Mouse (Mus musculus): Measurements from ENCODE around the gene Rcsd1. TPM values are rescaled to one million over a fixed set of nuclear protein-coding genes. Genes with fewer than 3 reads are reported as not detected.
A peak's percentile ranks its signal among the peaks of the same experiment; 100 is the strongest.

Gene Rcsd1
- polyA plus RNA-seq, 1 experiment from 2014 or later = 10.7 TPM

GRCm38 (mm10) chr1:165635055-165635897, 74.3 kb downstream of the Rcsd1 start:
- Histone ChIP-seq H3K27ac (peak overlapping the region; percentile 75), H3K4me2 (peak overlapping the region; percentile 100), H3K9me3 (replicated peaks) (no peaks in the 10 kb centered on the region), H3K4me1 (peaks cover 64% of the 10 kb centered on the region), H3K9ac (peak overlapping the region; percentile 64), H3K4me3 (peak overlapping the region; percentile 83), H3K27me3 (replicated peaks) (peaks cover 10% of the 10 kb centered on the region; the same call in 1 of the 2 replicates), H3K36me3 (no peaks in the 10 kb centered on the region)
- no peak for ATAC-seq
- 34% methylated on average over 17 of the region's 17 CpGs for WGBS (ENCODE audit: insufficient replicate concordance)

- Histone ChIP-seq H3K9ac (peak within 1 kb of the TSS; percentile 80), H3K4me1 (peaks cover 65% of the 10 kb centered on the region), H3K36me3 (no peaks in the 10 kb centered on the region), H3K4me2 (peak within 1 kb of the TSS; percentile 100), H3K27me3 (replicated peaks) (peaks cover 10% of the 10 kb centered on the region; the same call in 1 of the 2 replicates), H3K4me3 (peak within 1 kb of the TSS; percentile 83), H3K27ac (peak within 1 kb of the TSS; percentile 77), H3K9me3 (replicated peaks) (no peaks in the 10 kb centered on the region)
- WGBS (ENCODE audit: insufficient replicate concordance) = under 1% methylated on average over 70 of the region's 73 CpGs
- ATAC-seq = peak; percentile 99
Measured at GRCm38 (mm10) chr1:165634151-165634884, 75.2 kb downstream of the Rcsd1 start, which contains the start of gene Mpzl1. Gene Mpzl1 (minus strand): TSS chr1:165634538.

GRCm38 (mm10) chr1:165633345-165633744, 76.2 kb downstream of the Rcsd1 start:
- H3K4me3 ChIP-seq = peak overlapping the region; percentile 83
- H3K9ac ChIP-seq = peak overlapping the region; percentile 80; the same call in 1 of the 2 replicates
- no peak overlapping the region for H3K27ac ChIP-seq
- H3K4me1 ChIP-seq = peaks cover 72% of the 10 kb centered on the region
- no peaks in the 10 kb centered on the region for H3K36me3 ChIP-seq
- peaks cover 10% of the 10 kb centered on the region; the same call in 1 of the 2 replicates for H3K27me3 ChIP-seq (replicated peaks)
- WGBS (ENCODE audit: insufficient replicate concordance) = 23% methylated on average over 12 of the region's 12 CpGs
- H3K9me3 ChIP-seq (replicated peaks) = no peaks in the 10 kb centered on the region
- H3K4me2 ChIP-seq = peak overlapping the region; percentile 100
- no peak for ATAC-seq

- ATAC-seq = no peak
- no peak overlapping the region for H3K27ac ChIP-seq
- 69% methylated on average over 8 of the region's 8 CpGs for WGBS (ENCODE audit: insufficient replicate concordance)
Measured at GRCm38 (mm10) chr1:165631136-165631535, 78.4 kb downstream of the Rcsd1 start.

GRCm38 (mm10) chr1:165629975-165630374, 79.6 kb downstream of the Rcsd1 start:
- peaks cover 10% of the 10 kb centered on the region; the same call in 1 of the 2 replicates for H3K27me3 ChIP-seq (replicated peaks)
- peaks cover 80% of the 10 kb centered on the region for H3K4me1 ChIP-seq
- H3K9me3 ChIP-seq (replicated peaks) = no peaks in the 10 kb centered on the region
- 17% methylated on average over 8 of the region's 8 CpGs for WGBS (ENCODE audit: insufficient replicate concordance)
- 0 out of 2 replicates have a peak overlapping the region, but pooled peaks have one; percentile 18 for H3K9ac ChIP-seq
- no peak overlapping the region for H3K27ac ChIP-seq
- no peaks in the 10 kb centered on the region for H3K36me3 ChIP-seq
- no peak overlapping the region for H3K4me3 ChIP-seq
- H3K4me2 ChIP-seq = peak overlapping the region; percentile 23
- no peak for ATAC-seq

More at GRCm38 (mm10) chr1:165631136-165631535, 78.4 kb downstream of the Rcsd1 start:
- H3K4me3 ChIP-seq = no peak overlapping the region
- H3K4me1 ChIP-seq = peaks cover 88% of the 10 kb centered on the region
- H3K36me3 ChIP-seq = no peaks in the 10 kb centered on the region
- no peaks in the 10 kb centered on the region for H3K9me3 ChIP-seq (replicated peaks)
- peaks cover 10% of the 10 kb centered on the region; the same call in 1 of the 2 replicates for H3K27me3 ChIP-seq (replicated peaks)
- H3K9ac ChIP-seq = no peak overlapping the region
- no peak overlapping the region for H3K4me2 ChIP-seq

- peak; percentile 73 for ATAC-seq
- no peaks in the 10 kb centered on the region for H3K9me3 ChIP-seq (replicated peaks)
- H3K9ac ChIP-seq = no peak overlapping the region
- peaks cover 69% of the 10 kb centered on the region for H3K4me1 ChIP-seq
- peaks cover 5% of the 10 kb centered on the region; the same call in 1 of the 2 replicates for H3K27me3 ChIP-seq (replicated peaks)
- H3K4me3 ChIP-seq = no peak overlapping the region
- no peak overlapping the region for H3K4me2 ChIP-seq
- H3K27ac ChIP-seq = no peak overlapping the region
- 9% methylated on average over 1 of the region's 1 CpGs for WGBS (ENCODE audit: insufficient replicate concordance)
- H3K36me3 ChIP-seq = no peaks in the 10 kb centered on the region
Measured at GRCm38 (mm10) chr1:165628603-165629002, 81.0 kb downstream of the Rcsd1 start.

- Histone ChIP-seq H3K27me3 (replicated peaks) (no peaks in the 10 kb centered on the region), H3K36me3 (0 out of 2 replicates have a peak, but pooled peaks cover 10% of the 10 kb centered on the region), H3K9me3 (replicated peaks) (no peaks in the 10 kb centered on the region), H3K4me2 (no peak overlapping the region), H3K4me3 (no peak overlapping the region), H3K27ac (no peak overlapping the region), H3K9ac (no peak overlapping the region), H3K4me1 (peaks cover 48% of the 10 kb centered on the region)
- WGBS (ENCODE audit: insufficient replicate concordance) = 73% methylated on average over 5 of the region's 5 CpGs
- no peak for ATAC-seq
Measured at GRCm38 (mm10) chr1:165625896-165626295, 83.7 kb downstream of the Rcsd1 start.

- ATAC-seq = no peak
- Histone ChIP-seq H3K27me3 (replicated peaks) (no peaks in the 10 kb centered on the region), H3K4me2 (no peak overlapping the region), H3K4me1 (peaks cover 42% of the 10 kb centered on the region), H3K4me3 (no peak overlapping the region), H3K9me3 (replicated peaks) (no peaks in the 10 kb centered on the region), H3K9ac (no peak overlapping the region), H3K27ac (no peak overlapping the region), H3K36me3 (0 out of 2 replicates have a peak, but pooled peaks cover 10% of the 10 kb centered on the region)
- 79% methylated on average over 5 of the region's 5 CpGs for WGBS (ENCODE audit: insufficient replicate concordance)
Measured at GRCm38 (mm10) chr1:165625058-165625457, 84.5 kb downstream of the Rcsd1 start.

GRCm38 (mm10) chr1:165618201-165618624, 91.3 kb downstream of the Rcsd1 start:
- 0 out of 2 replicates have a peak, but pooled peaks have one; percentile 13 for ATAC-seq
- 58% methylated on average over 9 of the region's 9 CpGs for WGBS (ENCODE audit: insufficient replicate concordance)
- Histone ChIP-seq H3K4me2 (no peak overlapping the region), H3K27me3 (replicated peaks) (no peaks in the 10 kb centered on the region), H3K36me3 (peaks cover 17% of the 10 kb centered on the region), H3K4me1 (peaks cover 30% of the 10 kb centered on the region), H3K9me3 (replicated peaks) (no peaks in the 10 kb centered on the region), H3K9ac (no peak overlapping the region), H3K27ac (peak overlapping the region; percentile 77), H3K4me3 (no peak overlapping the region)

GRCm38 (mm10) chr1:165617166-165617891, 92.2 kb downstream of the Rcsd1 start:
- peak overlapping the region; percentile 77 for H3K27ac ChIP-seq
- H3K4me2 ChIP-seq = peak overlapping the region; percentile 27
- H3K27me3 ChIP-seq (replicated peaks) = no peaks in the 10 kb centered on the region
- no peaks in the 10 kb centered on the region for H3K9me3 ChIP-seq (replicated peaks)
- no peak overlapping the region for H3K9ac ChIP-seq
- no peak overlapping the region for H3K4me3 ChIP-seq
- ATAC-seq = peak; percentile 55; the same call in 1 of the 2 replicates
- H3K36me3 ChIP-seq = peaks cover 12% of the 10 kb centered on the region
- 33% methylated on average over 15 of the region's 15 CpGs for WGBS (ENCODE audit: insufficient replicate concordance)
- peaks cover 38% of the 10 kb centered on the region for H3K4me1 ChIP-seq

- 43% methylated on average over 7 of the region's 7 CpGs for WGBS (ENCODE audit: insufficient replicate concordance)
- ATAC-seq = no peak
Measured at GRCm38 (mm10) chr1:165616652-165617051, 92.9 kb downstream of the Rcsd1 start.

More at GRCm38 (mm10) chr1:165616652-165617051, 92.9 kb downstream of the Rcsd1 start:
- Histone ChIP-seq H3K4me2 (peak overlapping the region; percentile 27), H3K9ac (no peak overlapping the region), H3K36me3 (peaks cover 10% of the 10 kb centered on the region), H3K27ac (peak overlapping the region; percentile 77), H3K4me1 (peaks cover 43% of the 10 kb centered on the region), H3K4me3 (no peak overlapping the region), H3K9me3 (replicated peaks) (no peaks in the 10 kb centered on the region), H3K27me3 (replicated peaks) (no peaks in the 10 kb centered on the region)
